Mouse (Mus musculus): ENCODE measurements at regions not wholly inside any gene's neighbourhood (a gene's known extent, or its start where the extent isn't known, plus 50 kb on each side); places are given as distances from the start of the nearest gene placed in this dataset.

GRCm38 (mm10) chr5:133999698-134000097 lies 99.8 kb upstream of the Castor2 start:
- no peak overlapping the region for H3K9ac ChIP-seq
- H3K9me3 ChIP-seq: no peaks in the 10 kb centered on the region
- no peak overlapping the region for H3K4me3 ChIP-seq
- H3K4me2 ChIP-seq: no peak overlapping the region
- ATAC-seq (ENCODE audit: low FRiP score, low read depth): no peak
- H3K36me3 ChIP-seq: no peaks in the 10 kb centered on the region
- H3K27ac ChIP-seq (replicated peaks): no peak overlapping the region
- no peaks in the 10 kb centered on the region for H3K27me3 ChIP-seq
- H3K4me1 ChIP-seq (replicated peaks): 0 out of 2 replicates have a peak, but pooled peaks cover 3% of the 10 kb centered on the region
- 15% methylated on average over 5 of the region's 5 CpGs for WGBS

- Histone ChIP-seq H3K27me3 (no peaks in the 10 kb centered on the region; the same call in 1 of the 2 replicates), H3K4me1 (replicated peaks) (no peaks in the 10 kb centered on the region; the same call in 1 of the 2 replicates), H3K9ac (no peak overlapping the region), H3K36me3 (no peaks in the 10 kb centered on the region), H3K4me3 (no peak overlapping the region), H3K9me3 (no peaks in the 10 kb centered on the region), H3K4me2 (no peak overlapping the region), H3K27ac (replicated peaks) (no peak overlapping the region)
- ATAC-seq (ENCODE audit: low FRiP score, low read depth): no peak
- 37% methylated on average over 2 of the region's 2 CpGs for WGBS
Measured at GRCm38 (mm10) chr5:133991994-133992393, 107.5 kb upstream of the Castor2 start.

DNA sequence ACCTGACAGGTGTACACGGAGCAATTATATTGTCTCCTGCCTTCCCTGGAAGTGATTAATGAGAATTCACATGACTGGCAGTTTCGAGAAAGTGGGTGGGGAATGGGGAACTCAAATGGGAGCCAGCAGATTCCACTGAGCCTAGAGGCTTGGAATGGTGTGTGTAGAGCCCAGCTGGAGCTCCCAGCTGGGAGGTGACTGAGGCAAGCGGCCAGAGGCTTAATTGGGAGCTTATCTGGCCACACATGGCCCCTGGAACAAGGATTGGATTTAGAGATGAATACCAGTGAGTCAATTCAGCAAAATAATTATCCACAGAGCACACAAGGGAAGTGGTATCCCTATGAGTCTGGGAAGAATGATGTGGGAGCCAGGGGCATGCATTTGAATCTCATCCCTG lies 108.0 kb upstream of the Castor2 start:
- no peak for ATAC-seq (ENCODE audit: low FRiP score, low read depth)
- WGBS: 11% methylated on average over 3 of the region's 3 CpGs

GRCm38 (mm10) chr5:133983249-133983966 lies 116.1 kb upstream of the Castor2 start:
- H3K9me3 ChIP-seq: no peaks in the 10 kb centered on the region
- H3K36me3 ChIP-seq: no peaks in the 10 kb centered on the region
- peaks cover 6% of the 10 kb centered on the region; the same call in 1 of the 2 replicates for H3K27me3 ChIP-seq
- no peak overlapping the region for H3K4me3 ChIP-seq
- H3K4me1 ChIP-seq (replicated peaks): peaks cover 16% of the 10 kb centered on the region
- no peak overlapping the region for H3K9ac ChIP-seq
- H3K27ac ChIP-seq (replicated peaks): no peak overlapping the region
- ATAC-seq (ENCODE audit: low FRiP score, low read depth): no peak
- WGBS: 3% methylated on average over 15 of the region's 15 CpGs
- peak overlapping the region; percentile 18; the same call in 1 of the 2 replicates for H3K4me2 ChIP-seq

More for the DNA sequence above, 108.0 kb upstream of the Castor2 start:
- Histone ChIP-seq H3K27ac (replicated peaks) (no peak overlapping the region), H3K9ac (no peak overlapping the region), H3K9me3 (no peaks in the 10 kb centered on the region), H3K4me1 (replicated peaks) (no peaks in the 10 kb centered on the region; the same call in 1 of the 2 replicates), H3K4me2 (no peak overlapping the region), H3K36me3 (no peaks in the 10 kb centered on the region), H3K4me3 (no peak overlapping the region), H3K27me3 (no peaks in the 10 kb centered on the region; the same call in 1 of the 2 replicates)

DNA sequence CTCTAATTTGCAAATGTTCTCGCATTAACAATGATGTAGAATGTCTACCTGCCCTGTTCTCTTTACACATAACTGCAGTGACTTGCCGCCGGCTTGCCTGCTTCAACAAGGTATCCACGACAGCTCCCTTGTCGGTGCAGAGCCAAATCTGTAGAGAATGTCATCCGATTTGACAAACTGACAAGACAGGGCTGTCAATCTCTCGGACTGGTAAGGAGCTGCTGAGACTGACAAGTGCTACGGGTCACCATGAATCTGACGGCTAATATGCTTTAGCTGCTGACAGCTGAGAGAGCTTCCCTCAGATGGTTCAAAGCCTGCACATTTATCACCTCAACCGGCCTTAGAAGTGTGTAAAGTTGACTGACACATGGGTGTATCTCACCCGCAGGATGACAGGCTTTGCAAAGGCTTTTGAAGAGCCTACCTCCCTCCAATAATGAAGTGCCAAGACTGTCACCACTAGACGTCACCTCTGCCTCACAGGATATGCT lies 129.0 kb upstream of the Castor2 start:
- 75% methylated on average over 12 of the region's 12 CpGs for WGBS
- Histone ChIP-seq H3K27ac (replicated peaks) (no peak overlapping the region), H3K4me1 (replicated peaks) (no peaks in the 10 kb centered on the region), H3K27me3 (no peaks in the 10 kb centered on the region), H3K4me3 (no peak overlapping the region), H3K36me3 (no peaks in the 10 kb centered on the region), H3K4me2 (no peak overlapping the region), H3K9me3 (no peaks in the 10 kb centered on the region), H3K9ac (no peak overlapping the region)
- ATAC-seq (ENCODE audit: low FRiP score, low read depth): no peak

- WGBS: 86% methylated on average over 5 of the region's 5 CpGs
- ATAC-seq (ENCODE audit: low FRiP score, low read depth): no peak
Measured at GRCm38 (mm10) chr5:133963301-133963700, 136.2 kb upstream of the Castor2 start.

GRCm38 (mm10) chr5:133940841-133941240 lies 158.7 kb upstream of the Castor2 start:
- Histone ChIP-seq H3K4me3 (no peak overlapping the region), H3K9ac (no peak overlapping the region), H3K36me3 (no peaks in the 10 kb centered on the region), H3K4me2 (no peak overlapping the region), H3K9me3 (no peaks in the 10 kb centered on the region), H3K27me3 (no peaks in the 10 kb centered on the region), H3K4me1 (replicated peaks) (no peaks in the 10 kb centered on the region), H3K27ac (replicated peaks) (no peak overlapping the region)
- WGBS: 76% methylated on average over 3 of the region's 3 CpGs
- ATAC-seq (ENCODE audit: low FRiP score, low read depth): no peak

More at GRCm38 (mm10) chr5:133963301-133963700, 136.2 kb upstream of the Castor2 start:
- Histone ChIP-seq H3K9me3 (no peaks in the 10 kb centered on the region), H3K4me2 (no peak overlapping the region), H3K27ac (replicated peaks) (no peak overlapping the region), H3K27me3 (no peaks in the 10 kb centered on the region), H3K4me1 (replicated peaks) (no peaks in the 10 kb centered on the region), H3K4me3 (no peak overlapping the region), H3K36me3 (no peaks in the 10 kb centered on the region), H3K9ac (no peak overlapping the region)

- H3K4me3 ChIP-seq: no peak overlapping the region
- H3K4me1 ChIP-seq (replicated peaks): no peaks in the 10 kb centered on the region
- H3K4me2 ChIP-seq: no peak overlapping the region
- H3K27ac ChIP-seq (replicated peaks): no peak overlapping the region
- H3K27me3 ChIP-seq: no peaks in the 10 kb centered on the region
- H3K9ac ChIP-seq: no peak overlapping the region
- 68% methylated on average over 2 of the region's 2 CpGs for WGBS
- H3K36me3 ChIP-seq: no peaks in the 10 kb centered on the region
- ATAC-seq (ENCODE audit: low FRiP score, low read depth): no peak
- H3K9me3 ChIP-seq: no peaks in the 10 kb centered on the region
Measured at GRCm38 (mm10) chr5:133940030-133940429, 159.5 kb upstream of the Castor2 start.

- Histone ChIP-seq H3K36me3 (no peaks in the 10 kb centered on the region), H3K4me1 (replicated peaks) (no peaks in the 10 kb centered on the region), H3K4me3 (no peak overlapping the region), H3K27ac (replicated peaks) (no peak overlapping the region), H3K9ac (no peak overlapping the region), H3K4me2 (no peak overlapping the region), H3K27me3 (no peaks in the 10 kb centered on the region), H3K9me3 (no peaks in the 10 kb centered on the region)
- WGBS: 50% methylated on average over 9 of the region's 9 CpGs
- no peak for ATAC-seq (ENCODE audit: low FRiP score, low read depth)
Measured at GRCm38 (mm10) chr5:133937967-133938918, 161.3 kb upstream of the Castor2 start.

DNA sequence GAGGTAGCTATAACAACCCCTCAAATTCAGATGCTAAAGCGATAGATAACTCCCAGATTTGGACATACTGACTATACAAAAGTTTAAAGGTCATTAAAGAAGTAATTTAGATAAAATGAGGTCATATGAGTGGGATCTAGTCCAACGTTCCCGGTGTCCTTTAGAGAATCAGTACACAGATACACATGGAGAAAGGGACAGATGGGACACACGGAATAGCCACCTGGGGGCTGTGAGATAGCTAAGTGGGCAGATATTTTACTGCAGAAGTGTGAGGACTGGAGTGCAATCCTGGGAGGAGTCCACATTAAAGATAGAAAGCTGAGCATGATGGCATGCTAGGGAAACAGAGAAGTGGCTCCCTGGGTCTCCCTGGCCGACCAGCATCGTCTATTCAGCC lies 164.1 kb upstream of the Castor2 start:
- Histone ChIP-seq H3K9me3 (no peaks in the 10 kb centered on the region), H3K4me1 (replicated peaks) (no peaks in the 10 kb centered on the region), H3K36me3 (no peaks in the 10 kb centered on the region), H3K9ac (no peak overlapping the region), H3K4me2 (no peak overlapping the region), H3K27ac (replicated peaks) (no peak overlapping the region), H3K4me3 (no peak overlapping the region), H3K27me3 (no peaks in the 10 kb centered on the region)
- 90% methylated on average over 6 of the region's 6 CpGs for WGBS
- no peak for ATAC-seq (ENCODE audit: low FRiP score, low read depth)

- 72% methylated on average over 6 of the region's 6 CpGs for WGBS
- Histone ChIP-seq H3K27ac (replicated peaks) (no peak overlapping the region), H3K4me3 (no peak overlapping the region), H3K27me3 (no peaks in the 10 kb centered on the region), H3K9me3 (no peaks in the 10 kb centered on the region), H3K4me2 (no peak overlapping the region), H3K36me3 (no peaks in the 10 kb centered on the region), H3K9ac (no peak overlapping the region), H3K4me1 (replicated peaks) (no peaks in the 10 kb centered on the region)
- no peak for ATAC-seq (ENCODE audit: low FRiP score, low read depth)
Measured at GRCm38 (mm10) chr5:133935006-133935405, 164.5 kb upstream of the Castor2 start.

DNA sequence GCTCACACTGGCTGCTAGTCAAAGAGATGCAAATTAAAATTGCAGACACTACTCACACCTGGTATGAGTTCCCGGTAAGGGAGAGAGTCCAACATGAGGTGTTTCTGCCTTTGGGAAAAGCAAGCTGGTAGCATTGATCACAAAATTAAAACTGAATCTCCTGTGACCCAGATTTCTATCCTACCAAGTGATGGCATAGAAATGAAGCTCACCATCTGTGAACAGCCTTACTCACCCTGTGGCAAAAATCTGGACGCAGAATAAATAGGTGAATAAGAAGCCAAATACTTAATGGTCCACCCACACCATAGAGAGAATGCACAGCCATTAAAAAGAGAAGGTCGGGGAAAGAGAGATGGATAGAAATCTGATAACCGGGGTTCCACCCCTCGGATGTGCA lies 169.4 kb upstream of the Castor2 start:
- H3K4me3 ChIP-seq: no peak overlapping the region
- 80% methylated on average over 5 of the region's 5 CpGs for WGBS

More for the DNA sequence above, 169.4 kb upstream of the Castor2 start:
- Histone ChIP-seq H3K27me3 (no peaks in the 10 kb centered on the region), H3K9ac (no peak overlapping the region), H3K4me2 (no peak overlapping the region), H3K9me3 (no peaks in the 10 kb centered on the region), H3K27ac (replicated peaks) (no peak overlapping the region), H3K36me3 (no peaks in the 10 kb centered on the region), H3K4me1 (replicated peaks) (peaks cover 7% of the 10 kb centered on the region)
- no peak for ATAC-seq (ENCODE audit: low FRiP score, low read depth)

Data from hindbrain, embryonic 15.5 days (tissue).